Mouse (Mus musculus) frontal cortex, postnatal 36 days (tissue): ENCODE measurements at regions not wholly inside any gene's neighbourhood (a gene's known extent, or its start where the extent isn't known, plus 50 kb on each side); places are given as distances from the start of the nearest gene placed in this dataset.
"Not testable (repeated sequence)": the region's sequence is repeated elsewhere in the genome, so short reads cannot be mapped to it uniquely, and the experiment has no call there.

Source experiments
- DNase-seq, 2 experiments: peaks; one replicate each; pipeline ENCODE4 v3.0.0; 2022; ENCODE audit warnings: low spot score in 2 of 2

DNA sequence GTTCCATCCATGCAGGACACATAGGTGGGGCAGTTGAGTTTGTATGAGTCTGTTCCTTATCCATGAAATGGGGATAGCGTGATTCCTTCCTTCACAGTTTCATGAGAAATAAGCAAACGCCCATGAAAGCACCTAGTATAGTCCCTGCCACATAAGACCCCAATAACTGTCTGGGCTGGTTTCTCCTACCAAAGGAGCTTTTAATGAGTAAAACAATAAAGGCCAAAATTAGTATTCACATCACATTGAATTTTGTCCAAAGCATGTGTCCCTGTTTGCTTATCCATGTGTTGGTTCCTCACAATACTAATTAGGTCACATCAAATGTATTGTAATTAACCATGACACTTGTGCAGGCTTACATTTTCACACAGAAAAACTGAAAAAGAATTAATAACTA is 221.3 kb downstream of the Prdm13 start:
- DNase-seq: no peak

DNA sequence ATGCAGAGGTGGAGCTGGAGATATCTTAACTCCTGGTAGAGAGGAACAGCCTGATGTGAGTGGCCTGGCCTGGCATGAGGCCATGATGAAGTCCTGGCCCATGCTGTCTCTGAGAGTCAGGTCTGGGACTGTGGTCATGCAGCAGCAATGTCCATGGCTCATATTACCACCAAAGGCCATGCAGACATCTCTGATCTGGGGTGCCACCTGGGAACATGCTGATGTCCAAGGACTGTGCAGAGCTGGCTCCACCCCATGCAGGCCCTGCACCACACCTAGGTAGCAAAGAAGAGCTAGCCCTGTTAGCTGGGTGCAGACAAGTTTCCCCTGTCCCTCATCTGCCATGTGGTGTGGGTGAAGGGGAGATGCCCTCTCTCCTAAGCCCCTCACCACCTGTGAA is 244.5 kb downstream of the Prdm13 start:
- DNase-seq: no peak

DNA sequence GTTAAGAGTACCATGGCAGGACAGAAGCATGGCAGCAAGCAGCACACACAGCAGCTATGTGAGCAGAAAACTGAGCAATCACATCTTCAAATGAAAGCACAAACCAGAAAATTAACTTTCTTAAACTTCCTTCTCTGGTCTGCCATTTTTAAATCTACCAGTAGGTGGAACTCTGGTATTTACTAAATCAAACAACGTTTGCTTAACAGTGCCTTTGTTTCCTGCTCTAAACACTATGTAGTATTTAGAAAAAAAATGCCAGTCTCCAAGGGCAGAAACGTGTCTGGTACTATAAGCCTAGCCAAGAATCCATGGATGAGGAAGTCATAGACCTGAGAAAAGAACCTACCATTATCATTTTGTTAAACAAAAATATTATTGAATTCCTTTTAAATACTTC is 249.1 kb downstream of the Prdm13 start:
- DNase-seq: no peak

DNA sequence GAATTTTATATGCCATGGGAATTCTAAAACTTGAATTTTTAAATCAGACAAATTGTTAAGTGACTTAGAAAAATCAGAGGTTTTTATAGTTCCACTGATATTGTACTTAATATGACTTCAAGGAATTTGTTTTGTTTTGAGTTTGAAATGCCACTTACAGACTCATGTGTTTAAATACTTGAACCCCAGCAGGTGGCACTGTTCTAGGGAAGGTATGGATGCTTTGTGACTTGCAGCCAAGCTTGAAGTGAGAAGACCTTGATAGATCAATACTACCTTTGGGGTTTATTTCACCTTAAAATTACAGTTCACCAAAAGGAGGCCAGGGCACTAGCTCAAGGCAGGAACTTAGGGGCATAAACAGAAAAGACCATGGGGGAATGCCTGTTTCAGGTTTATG is 277.9 kb downstream of the Prdm13 start:
- DNase-seq: no peak

DNA sequence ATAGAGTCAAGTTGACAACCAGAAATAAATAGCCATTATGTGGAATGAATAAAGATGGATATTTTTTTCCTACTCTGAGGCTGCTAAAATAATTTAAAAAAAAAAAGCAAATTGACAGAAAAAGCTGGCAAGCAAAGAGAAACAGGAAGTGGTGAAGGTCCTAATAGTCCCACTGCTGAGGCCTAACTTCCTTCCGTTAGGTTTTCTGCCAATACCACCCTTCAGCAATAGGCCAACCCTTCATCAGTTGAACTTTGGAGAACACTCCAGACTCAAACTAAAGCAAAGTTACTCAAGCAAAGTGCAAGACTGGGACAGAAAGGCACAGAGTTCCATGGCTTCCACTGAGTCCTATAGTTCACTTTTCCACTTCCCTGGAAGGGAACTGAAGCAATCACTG is 316.4 kb downstream of the Prdm13 start:
- no peak for DNase-seq

DNA sequence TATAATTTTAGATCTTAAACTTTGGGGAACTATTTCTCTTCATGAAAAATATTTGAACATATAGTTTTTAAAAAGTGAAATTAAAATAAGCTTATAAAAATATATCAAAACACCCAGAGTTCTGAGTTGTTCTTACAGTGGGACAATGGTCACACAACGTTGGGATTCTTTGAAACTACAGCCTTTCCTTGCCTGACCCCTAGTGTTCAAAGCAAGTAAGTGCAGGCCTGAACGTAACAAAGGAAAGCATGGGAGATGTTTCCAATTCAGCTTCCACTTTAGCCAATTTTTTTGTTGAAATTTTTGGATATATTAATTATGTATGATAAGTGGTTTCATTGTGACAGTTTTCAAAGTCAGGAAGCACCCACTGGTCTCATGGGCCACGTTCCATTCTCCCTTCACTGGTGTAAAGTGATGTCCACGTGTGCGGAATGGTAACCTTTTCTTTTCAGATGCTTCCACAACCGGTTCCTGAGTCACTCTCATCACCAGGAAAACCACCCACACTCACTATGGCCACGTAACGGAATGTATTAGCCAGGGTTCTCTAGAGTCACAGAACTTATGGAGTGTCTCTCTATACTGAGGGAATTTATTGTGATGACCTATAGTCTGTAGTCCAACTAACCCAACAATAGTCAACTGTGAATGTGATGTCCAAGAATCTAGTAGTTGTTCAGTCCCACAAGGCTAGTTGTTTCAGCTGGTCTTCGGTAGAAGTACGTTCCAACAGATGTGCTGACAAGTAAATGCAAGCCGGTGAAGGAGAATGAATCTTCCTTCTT is 317.3 kb downstream of the Prdm13 start:
- DNase-seq: peak; percentile 11 to 39

DNA sequence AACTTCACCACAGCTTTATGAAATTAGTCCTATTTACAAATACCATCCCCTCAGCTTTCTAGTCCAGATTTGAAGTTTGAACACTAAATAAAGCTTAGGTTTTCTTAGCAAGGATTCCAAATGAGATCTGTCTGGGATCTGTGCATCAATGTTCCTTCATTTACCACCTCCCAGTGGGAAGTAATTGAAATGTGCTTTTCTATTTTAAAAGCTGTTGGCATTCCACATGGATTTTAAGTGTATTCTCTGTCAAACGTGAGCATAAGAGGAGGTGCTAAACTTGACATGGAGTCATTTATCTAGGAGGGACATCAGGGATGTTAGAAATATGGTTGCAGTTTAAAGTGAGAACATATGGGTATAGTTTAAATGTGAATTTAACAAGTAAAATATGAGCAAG is 364.0 kb downstream of the Prdm13 start:
- peak in 1 of 2 experiments; percentile 15 for DNase-seq

DNA sequence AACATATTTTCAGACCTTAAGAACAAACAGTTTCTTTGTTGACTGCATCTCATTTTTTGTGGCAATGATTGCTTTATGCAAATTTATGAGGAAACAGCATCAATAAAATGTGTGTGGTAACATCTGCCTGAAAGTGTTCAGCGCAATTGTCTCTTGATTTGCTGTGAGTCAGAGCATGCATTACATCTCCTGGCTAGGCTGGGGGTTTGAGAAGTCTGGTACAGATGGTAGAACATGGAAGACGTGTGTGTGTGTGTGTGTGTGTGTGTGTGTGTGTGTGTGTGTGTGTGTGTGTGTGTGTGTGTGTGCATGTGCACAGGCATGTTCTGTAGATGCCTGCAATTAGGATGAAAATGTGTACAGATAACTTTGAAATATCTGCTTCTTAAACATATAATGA is 376.5 kb downstream of the Prdm13 start:
- DNase-seq: not testable (repeated sequence)

DNA sequence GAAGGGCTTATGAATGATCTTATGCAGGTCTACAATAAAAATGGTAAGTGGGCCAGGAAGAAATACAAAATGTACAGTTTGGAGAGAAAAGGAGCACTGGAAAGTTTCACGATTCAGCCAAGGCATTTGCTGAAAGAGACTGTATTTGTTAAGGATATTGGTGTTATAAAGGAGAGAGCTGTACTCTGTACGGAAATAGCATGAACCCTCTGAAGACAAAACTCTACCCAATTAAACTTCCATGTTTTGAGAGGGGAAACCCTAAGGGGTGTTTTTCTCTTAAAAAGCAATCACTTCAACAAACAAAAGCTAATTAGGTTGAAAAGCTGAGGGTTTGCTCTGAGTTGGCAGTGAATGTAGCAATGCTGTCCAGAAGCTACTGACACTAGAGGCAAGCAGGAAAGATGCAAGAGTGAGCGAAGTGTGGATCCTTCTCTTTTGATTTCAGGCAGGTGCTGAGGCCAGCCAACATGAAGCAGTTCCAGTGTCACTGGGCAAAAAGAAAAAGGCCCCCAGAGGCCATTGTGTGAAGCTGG is 378.2 kb downstream of the Prdm13 start:
- DNase-seq: no peak

DNA sequence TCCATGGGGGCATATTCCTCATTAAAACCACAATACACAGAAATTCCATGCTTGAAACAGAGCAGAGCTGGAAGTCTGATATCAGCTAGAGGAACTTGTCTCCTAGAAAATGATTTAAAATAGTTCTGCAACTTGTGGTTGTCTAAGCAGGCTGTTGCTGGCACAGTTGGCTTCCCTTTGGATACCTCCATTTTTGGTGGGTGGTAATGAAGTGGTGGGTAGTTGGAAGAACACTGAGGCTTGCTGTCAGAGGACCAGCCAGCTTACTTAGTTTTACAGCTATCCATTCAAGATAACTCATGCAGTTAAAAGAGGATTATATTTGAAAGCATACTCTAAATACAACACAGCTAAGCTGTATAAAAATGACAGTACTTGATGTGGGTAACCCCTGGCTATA is 385.6 kb downstream of the Prdm13 start:
- DNase-seq: peak; percentile 20 to 46

DNA sequence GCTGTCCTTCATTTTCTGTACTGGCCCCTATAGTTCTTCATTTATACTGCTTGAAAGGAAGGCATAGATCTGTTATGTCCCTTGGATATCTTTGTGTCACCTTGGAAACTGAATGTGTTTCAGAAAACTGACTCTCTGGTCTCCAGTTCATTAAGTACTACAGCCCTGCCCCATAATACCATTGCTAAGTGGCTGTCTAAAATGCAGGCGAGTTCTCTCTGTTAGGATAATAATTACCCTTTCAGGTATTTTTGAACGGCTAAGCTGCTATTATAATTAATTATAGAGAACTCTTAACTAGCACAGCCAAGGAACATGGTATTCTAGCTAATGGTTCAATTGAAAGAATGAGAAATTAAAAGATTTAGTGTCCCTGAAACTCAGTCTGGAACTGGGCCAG is 418.5 kb downstream of the Prdm13 start:
- DNase-seq: no peak

DNA sequence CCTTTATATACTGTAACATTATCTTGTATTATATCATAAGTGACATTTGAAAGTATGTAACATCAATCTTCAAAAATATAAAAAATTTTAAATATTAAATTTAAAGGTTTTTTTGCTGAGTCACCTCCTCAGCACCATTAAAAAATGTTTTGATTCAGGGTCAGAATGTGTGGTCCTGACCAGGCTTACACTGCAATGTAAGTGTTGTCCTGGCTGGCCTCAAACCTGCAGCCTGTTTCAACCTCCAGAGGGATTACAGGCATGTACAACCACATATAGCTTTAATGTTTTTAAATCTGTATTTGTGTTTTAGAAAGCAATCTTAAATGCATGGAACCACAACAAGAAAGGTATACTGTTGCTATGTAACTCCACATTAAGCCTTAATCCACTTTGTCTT is 418.9 kb downstream of the Prdm13 start:
- no peak for DNase-seq

DNA sequence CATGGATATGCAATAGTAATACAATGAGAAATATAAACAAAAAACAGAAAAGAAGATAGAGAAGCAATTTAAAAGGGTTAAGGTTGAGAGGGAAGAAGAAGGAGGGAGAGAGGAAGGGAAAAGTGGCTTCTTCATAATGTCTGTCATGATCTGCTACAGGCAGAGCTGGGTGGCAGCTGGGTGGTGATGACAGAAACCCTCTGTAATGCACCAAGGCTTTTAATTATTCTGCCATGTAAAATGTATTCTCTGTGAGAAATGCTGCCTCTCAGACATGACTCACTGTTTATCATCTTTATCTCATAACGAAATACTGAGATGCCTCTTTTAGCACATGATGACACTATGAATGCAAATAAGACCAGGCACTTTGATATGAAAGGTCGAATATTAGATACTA is 435.4 kb downstream of the Prdm13 start:
- DNase-seq: no peak

DNA sequence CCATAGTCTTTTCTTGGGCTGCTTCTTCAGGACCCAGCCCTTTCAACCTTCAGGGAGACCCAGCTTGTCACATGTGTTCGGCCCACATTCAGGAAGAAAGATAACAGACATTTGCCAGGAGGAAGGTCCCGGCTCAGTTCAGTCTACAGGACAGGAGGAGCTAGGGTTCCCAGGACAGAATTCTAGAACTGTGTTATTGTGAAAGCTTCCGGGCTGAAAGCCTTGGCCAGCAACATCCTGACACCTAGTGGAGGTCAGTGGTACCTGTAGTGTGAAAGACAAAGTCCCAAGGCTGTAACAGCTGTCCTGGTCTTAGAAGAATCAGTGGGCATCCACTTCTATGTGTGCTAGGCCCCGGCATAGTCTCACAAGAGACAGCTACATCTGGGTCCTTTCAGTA is 463.1 kb downstream of the Prdm13 start:
- DNase-seq: peak; percentile 26 to 59

DNA sequence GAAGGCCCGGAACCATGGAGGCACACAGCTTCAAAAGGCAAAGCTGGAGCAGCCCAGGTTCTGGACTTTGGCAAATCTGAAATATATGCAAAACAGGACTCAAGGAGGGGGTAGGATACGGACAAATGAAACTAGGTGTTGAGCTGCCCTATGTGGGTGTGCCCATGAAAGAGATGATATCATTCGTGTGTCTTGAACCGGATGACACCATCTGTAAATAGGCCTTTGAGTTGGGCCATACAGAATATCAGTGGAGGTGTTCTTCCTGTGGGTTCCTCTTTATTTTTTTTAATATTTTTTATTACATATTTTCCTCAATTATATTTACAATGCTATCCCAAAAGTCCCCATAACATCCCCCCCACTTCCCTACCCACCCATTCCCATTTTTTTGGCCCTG is 478.1 kb downstream of the Prdm13 start:
- DNase-seq: no peak

DNA sequence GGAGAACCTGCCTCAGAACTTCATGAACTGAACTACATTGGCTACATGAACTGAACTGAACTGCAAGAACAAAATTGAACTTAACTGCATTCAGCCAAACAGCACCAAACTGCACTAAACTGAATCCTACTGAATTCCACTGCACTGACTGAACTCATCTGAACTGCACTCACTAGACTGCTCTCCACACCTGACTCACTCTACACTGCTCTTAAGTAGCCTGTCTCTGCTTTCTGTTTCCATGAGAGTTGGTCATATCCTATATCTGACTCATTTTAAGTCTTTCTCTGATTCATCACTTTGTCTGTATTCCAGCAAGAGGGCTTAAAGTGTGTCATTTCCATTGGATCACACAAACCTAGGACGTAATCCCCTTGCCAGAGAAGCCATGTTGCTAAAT is 490.1 kb downstream of the Prdm13 start:
- no peak for DNase-seq

DNA sequence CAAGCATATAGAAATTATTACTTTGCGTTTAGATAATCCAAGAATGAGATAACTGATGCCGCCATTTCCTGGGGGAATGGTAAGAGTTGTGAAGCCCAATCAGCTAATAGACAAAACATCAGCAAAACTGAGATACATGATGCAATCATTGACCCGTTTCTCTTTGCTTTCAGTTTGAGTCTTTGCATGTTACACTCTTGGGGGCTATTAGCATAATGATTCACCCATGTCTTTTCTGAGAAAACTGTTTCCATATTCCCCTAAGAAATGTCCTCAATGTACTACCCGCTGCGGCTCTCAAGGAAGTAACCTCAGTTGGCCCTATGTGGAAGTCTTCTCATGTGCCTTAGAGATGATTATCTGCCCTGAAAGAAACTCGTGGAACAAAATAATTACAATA is 512.0 kb downstream of the Prdm13 start:
- no peak for DNase-seq

DNA sequence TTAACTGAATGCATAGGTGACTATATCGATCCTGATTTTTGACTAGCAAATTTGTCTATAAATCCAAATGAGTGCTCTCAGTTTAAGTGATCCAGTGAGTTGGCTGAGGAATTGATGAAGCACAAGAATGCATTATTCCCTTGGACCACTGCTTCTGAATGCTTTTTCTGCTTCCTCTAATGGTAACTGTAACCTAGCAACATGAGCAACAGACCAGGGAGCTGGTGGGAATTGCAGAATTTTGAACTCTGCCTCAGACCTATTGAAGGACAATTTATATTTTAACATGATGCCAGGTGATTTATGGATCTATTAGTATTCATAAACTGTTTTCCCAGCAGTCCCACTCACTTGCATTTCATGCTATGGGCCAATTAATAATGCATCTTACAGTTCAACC is 512.7 kb downstream of the Prdm13 start:
- DNase-seq: no peak

DNA sequence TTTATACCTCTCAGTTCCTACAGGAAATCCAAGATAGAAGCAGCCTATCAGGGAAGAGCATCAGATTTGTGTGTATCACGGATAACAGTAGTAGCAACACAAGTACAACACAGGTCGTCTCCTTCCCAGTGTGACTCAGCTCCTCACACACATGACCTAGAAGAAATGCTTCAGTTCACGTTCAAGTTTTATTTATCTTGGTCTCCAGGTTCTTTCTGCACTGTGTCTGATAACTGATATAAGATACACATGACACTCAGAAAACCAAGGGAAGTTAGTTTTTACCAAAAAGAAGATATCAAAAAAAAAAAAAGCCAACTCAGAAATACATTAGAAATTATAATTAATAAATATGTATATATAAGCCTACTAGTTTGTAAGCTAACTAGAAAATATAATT is 515.0 kb downstream of the Prdm13 start:
- DNase-seq: no peak

DNA sequence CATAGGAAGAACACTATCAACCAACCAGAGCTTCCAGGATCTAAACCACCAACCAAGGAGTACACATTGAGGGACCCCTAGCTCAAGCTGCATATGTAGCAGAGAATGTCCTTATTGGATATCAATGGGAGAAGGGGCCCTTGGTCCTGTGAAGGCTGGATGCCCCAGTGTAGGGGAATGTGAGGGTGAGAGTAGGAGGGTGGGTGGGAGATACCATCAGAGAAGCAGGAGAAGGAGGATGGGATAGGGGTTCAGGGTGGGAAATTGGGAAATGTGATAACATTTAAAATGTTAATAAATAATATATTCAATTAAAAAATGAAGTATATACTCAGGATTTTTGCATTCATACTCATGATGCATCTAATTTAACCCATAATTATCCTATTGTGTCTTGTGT is 523.6 kb downstream of the Prdm13 start:
- no peak for DNase-seq

DNA sequence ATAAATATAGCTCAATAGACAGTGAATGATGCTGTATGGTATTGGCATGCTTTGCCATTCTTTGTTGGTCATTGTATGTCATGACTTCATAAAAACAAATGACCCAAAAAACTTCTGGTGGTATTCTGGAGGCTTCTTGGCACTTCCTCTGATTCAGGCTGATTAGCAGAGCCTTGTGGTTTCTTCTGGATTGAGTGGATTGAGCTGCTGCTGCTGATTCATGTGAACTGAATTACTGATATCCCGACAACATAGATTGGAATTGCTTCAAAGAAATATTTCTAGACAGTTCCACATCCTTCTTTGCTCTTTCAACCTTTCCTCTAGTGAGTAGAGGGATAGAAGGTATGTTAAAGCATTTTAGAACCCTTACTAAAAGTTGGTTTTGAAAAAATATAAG is 559.9 kb downstream of the Prdm13 start:
- DNase-seq: no peak

DNA sequence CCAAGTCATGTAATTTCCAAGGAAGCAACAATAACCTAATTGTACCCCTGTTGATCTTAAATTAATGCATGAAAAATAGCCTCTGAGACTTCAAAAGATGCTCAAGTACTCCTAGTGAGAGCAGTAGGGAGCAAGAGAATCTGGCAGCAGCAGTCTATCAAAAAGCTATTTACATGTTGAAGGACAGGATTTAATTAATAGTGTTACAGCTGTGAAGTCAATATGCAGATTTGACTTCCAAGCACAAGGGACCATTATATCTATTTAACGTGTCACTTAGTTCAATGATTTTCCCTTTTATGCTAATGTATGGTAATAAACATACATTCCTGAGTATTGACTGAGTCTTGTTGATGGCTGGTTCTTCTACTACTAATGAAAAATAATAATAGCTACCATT is 590.0 kb downstream of the Prdm13 start:
- DNase-seq: no peak

DNA sequence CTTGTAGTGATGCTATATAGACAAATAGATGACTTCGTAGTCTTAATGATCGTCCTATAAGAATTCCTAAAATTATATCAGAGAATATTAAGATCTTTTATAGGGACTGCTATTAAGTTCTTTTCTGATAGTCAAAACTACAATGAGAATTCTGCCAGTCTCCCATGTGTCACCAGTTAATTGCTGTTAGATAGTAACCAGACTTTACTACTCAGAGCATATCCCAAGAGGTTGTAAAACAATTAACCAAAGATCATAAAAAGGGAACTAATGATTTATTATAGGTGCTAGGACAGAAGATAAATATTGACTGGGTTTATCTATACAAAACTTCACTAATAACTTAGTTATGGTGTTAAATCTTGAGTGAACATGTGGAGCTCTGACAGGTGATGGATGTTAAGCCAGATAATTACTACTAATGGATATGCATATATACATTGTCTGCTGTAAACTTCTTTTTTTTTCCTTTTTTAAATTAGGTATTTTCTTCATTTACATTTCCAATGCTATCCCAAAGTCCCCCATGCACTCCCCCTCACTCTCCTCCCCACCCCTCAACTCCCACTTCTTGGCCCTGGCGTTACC is 615.5 kb downstream of the Prdm13 start:
- DNase-seq: no peak
